Mouse (Mus musculus): ENCODE data around the gene Xpot. TPM values are rescaled to one million over a fixed set of nuclear protein-coding genes. Genes with fewer than 3 reads are reported as not detected.

Xpot gene
- polyA plus RNA-seq, 1 experiment from 2014 or later = 29.7 TPM

- H3K9me3 ChIP-seq (ENCODE audit: control insufficient read depth, low read length) = no peaks in the 10 kb centered on the region
- WGBS = under 1% methylated on average over 41 of the region's 41 CpGs
- peaks cover 14% of the 10 kb centered on the region for H3K4me1 ChIP-seq (ENCODE audit: control insufficient read depth, insufficient read depth, low read depth, low read length)
- H3K36me3 ChIP-seq (ENCODE audit: control insufficient read depth, insufficient read depth, low read length) = peaks cover 4% of the 10 kb centered on the region
- peak overlapping the region; percentile 94 for H3K27ac ChIP-seq (ENCODE audit: low read depth, low read length)
- H3K9ac ChIP-seq (ENCODE audit: low read depth, low read length) = peak overlapping the region; percentile 91
- H3K27me3 ChIP-seq (replicated peaks; ENCODE audit: control insufficient read depth, insufficient read depth, low read length) = no peaks in the 10 kb centered on the region
- peak overlapping the region; percentile 78 for H3K4me2 ChIP-seq (ENCODE audit: low read length)
- peak overlapping the region; percentile 68 for H3K4me3 ChIP-seq (ENCODE audit: low read length)
- no peak for ATAC-seq
Observed at GRCm38 (mm10) chr10:121625407-121626185, 536 bp downstream of the Xpot start.

GRCm38 (mm10) chr10:121625006-121625405 lies 1.1 kb downstream of the Xpot start:
- Histone ChIP-seq H3K27me3 (replicated peaks; ENCODE audit: control insufficient read depth, insufficient read depth, low read length) (no peaks in the 10 kb centered on the region), H3K4me1 (ENCODE audit: control insufficient read depth, insufficient read depth, low read depth, low read length) (peaks cover 14% of the 10 kb centered on the region), H3K9me3 (ENCODE audit: control insufficient read depth, low read length) (no peaks in the 10 kb centered on the region), H3K27ac (ENCODE audit: low read depth, low read length) (no peak overlapping the region), H3K36me3 (ENCODE audit: control insufficient read depth, insufficient read depth, low read length) (peaks cover 4% of the 10 kb centered on the region), H3K4me2 (ENCODE audit: low read length) (peak overlapping the region; percentile 78), H3K4me3 (ENCODE audit: low read length) (peak overlapping the region; percentile 68), H3K9ac (ENCODE audit: low read depth, low read length) (peak overlapping the region; percentile 91)
- WGBS = 20% methylated on average over 9 of the region's 9 CpGs
- ATAC-seq = no peak

GRCm38 (mm10) chr10:121623670-121624069 lies 2.5 kb downstream of the Xpot start:
- Histone ChIP-seq H3K36me3 (ENCODE audit: control insufficient read depth, insufficient read depth, low read length) (peaks cover 7% of the 10 kb centered on the region), H3K9ac (ENCODE audit: low read depth, low read length) (no peak overlapping the region)
- ATAC-seq = no peak

DNA sequence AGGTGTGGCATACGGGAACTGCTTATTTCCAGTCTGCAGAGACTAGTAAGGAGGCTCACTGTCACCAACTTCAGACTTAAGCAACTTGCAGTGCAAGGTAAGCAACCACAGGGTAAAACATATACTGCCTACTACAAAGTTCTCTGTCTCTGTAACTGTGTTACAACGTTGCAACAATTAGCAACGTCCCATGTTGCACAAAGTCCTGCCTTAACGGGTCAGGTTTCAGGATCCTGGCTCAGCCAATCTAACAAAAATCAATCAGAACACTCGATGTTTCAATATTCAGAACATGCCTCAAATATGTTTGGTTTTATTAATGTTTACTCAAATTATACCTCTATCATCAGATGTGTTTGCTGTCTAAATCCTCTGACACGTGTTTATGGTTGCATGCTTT lies 3.7 kb downstream of the Xpot start:
- no peaks in the 10 kb centered on the region for H3K27me3 ChIP-seq (replicated peaks; ENCODE audit: control insufficient read depth, insufficient read depth, low read length)
- no peak for ATAC-seq
- peaks cover 14% of the 10 kb centered on the region for H3K4me1 ChIP-seq (ENCODE audit: control insufficient read depth, insufficient read depth, low read depth, low read length)
- 94% methylated on average over 6 of the region's 6 CpGs for WGBS
- H3K4me2 ChIP-seq (ENCODE audit: low read length) = no peak overlapping the region
- H3K36me3 ChIP-seq (ENCODE audit: control insufficient read depth, insufficient read depth, low read length) = peaks cover 11% of the 10 kb centered on the region
- H3K9me3 ChIP-seq (ENCODE audit: control insufficient read depth, low read length) = no peaks in the 10 kb centered on the region
- H3K27ac ChIP-seq (ENCODE audit: low read depth, low read length) = no peak overlapping the region
- no peak overlapping the region for H3K4me3 ChIP-seq (ENCODE audit: low read length)
- no peak overlapping the region for H3K9ac ChIP-seq (ENCODE audit: low read depth, low read length)

More at GRCm38 (mm10) chr10:121623670-121624069, 2.5 kb downstream of the Xpot start:
- Histone ChIP-seq H3K27ac (ENCODE audit: low read depth, low read length) (no peak overlapping the region), H3K9me3 (ENCODE audit: control insufficient read depth, low read length) (no peaks in the 10 kb centered on the region), H3K27me3 (replicated peaks; ENCODE audit: control insufficient read depth, insufficient read depth, low read length) (no peaks in the 10 kb centered on the region), H3K4me2 (ENCODE audit: low read length) (no peak overlapping the region), H3K4me1 (ENCODE audit: control insufficient read depth, insufficient read depth, low read depth, low read length) (peaks cover 14% of the 10 kb centered on the region), H3K4me3 (ENCODE audit: low read length) (no peak overlapping the region)
- WGBS = 86% methylated on average over 7 of the region's 7 CpGs

DNA sequence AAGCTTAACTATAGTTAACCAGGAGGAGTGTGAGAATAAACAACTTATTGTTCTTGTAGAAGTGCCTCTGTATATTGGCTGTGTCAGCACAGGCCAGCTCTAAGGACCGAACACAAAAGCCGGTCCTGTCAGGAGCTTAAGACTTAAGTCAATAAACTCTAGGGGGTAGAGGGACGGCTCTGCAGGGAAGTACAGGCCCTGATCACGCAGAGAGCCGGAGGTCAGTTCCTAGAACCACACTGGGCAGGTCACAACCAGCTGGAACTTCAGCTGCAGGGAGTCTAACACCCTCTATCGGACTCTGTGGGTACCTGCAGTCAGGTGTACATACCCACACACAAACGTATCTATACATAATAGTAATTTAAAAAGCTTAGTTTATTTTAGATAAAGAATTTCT lies 10.2 kb downstream of the Xpot start:
- Histone ChIP-seq H3K27me3 (replicated peaks; ENCODE audit: control insufficient read depth, insufficient read depth, low read length) (no peaks in the 10 kb centered on the region), H3K4me1 (ENCODE audit: control insufficient read depth, insufficient read depth, low read depth, low read length) (no peaks in the 10 kb centered on the region), H3K4me2 (ENCODE audit: low read length) (no peak overlapping the region), H3K9me3 (ENCODE audit: control insufficient read depth, low read length) (no peaks in the 10 kb centered on the region), H3K27ac (ENCODE audit: low read depth, low read length) (no peak overlapping the region), H3K4me3 (ENCODE audit: low read length) (no peak overlapping the region), H3K36me3 (ENCODE audit: control insufficient read depth, insufficient read depth, low read length) (peaks cover 43% of the 10 kb centered on the region), H3K9ac (ENCODE audit: low read depth, low read length) (no peak overlapping the region)
- no peak for ATAC-seq
- WGBS = 53% methylated on average over 7 of the region's 7 CpGs

- Histone ChIP-seq H3K4me1 (ENCODE audit: control insufficient read depth, insufficient read depth, low read depth, low read length) (no peaks in the 10 kb centered on the region), H3K4me3 (ENCODE audit: low read length) (no peak overlapping the region), H3K36me3 (ENCODE audit: control insufficient read depth, insufficient read depth, low read length) (peaks cover 45% of the 10 kb centered on the region), H3K9me3 (ENCODE audit: control insufficient read depth, low read length) (no peaks in the 10 kb centered on the region), H3K9ac (ENCODE audit: low read depth, low read length) (no peak overlapping the region), H3K4me2 (ENCODE audit: low read length) (no peak overlapping the region), H3K27ac (ENCODE audit: low read depth, low read length) (no peak overlapping the region), H3K27me3 (replicated peaks; ENCODE audit: control insufficient read depth, insufficient read depth, low read length) (no peaks in the 10 kb centered on the region)
- 93% methylated on average over 13 of the region's 13 CpGs for WGBS
- ATAC-seq = no peak
Observed at GRCm38 (mm10) chr10:121615146-121615870, 10.8 kb downstream of the Xpot start.

DNA sequence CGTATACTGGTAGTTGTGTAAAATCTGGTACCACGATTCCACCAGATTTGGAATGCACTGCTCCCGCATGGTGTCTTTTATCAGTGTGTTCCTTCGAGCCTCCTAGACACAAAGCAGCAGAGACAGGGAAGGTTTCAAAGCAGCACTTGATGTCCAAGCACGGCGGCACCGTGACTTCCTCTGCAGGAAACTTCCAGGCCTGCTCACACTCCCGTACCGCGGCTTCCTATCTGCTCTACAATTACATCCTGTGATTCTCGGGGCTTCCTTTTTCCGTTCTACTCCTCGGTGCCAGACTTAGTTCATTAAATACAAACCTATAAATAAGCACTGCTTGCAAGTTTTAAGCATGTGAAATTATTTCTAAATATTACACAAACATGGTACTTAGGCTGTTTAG lies 12.6 kb downstream of the Xpot start:
- 91% methylated on average over 13 of the region's 13 CpGs for WGBS
- H3K9me3 ChIP-seq (ENCODE audit: control insufficient read depth, low read length) = no peaks in the 10 kb centered on the region

DNA sequence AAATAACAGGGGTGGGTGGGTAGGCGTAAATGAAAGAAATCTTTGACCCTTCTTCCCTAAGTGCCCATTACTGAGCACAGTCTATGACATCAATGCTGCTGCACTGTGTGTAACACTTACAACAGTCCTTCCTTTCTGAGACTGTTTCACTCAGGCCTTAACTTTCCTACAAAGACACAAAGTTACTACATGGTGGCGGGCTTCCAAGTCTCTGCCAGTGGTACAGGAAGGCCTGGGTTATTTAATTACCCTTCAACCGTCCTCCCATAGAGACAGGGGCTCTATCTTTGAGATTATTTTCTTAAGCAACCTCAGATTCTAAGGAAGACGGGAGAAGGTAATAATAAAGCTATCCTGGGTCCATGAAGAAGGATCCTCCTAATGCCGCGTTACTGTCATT lies 13.7 kb downstream of the Xpot start:
- Histone ChIP-seq H3K27me3 (replicated peaks; ENCODE audit: control insufficient read depth, insufficient read depth, low read length) (no peaks in the 10 kb centered on the region), H3K4me2 (ENCODE audit: low read length) (no peak overlapping the region), H3K36me3 (ENCODE audit: control insufficient read depth, insufficient read depth, low read length) (peaks cover 38% of the 10 kb centered on the region), H3K4me3 (ENCODE audit: low read length) (no peak overlapping the region), H3K9me3 (ENCODE audit: control insufficient read depth, low read length) (no peaks in the 10 kb centered on the region), H3K4me1 (ENCODE audit: control insufficient read depth, insufficient read depth, low read depth, low read length) (no peaks in the 10 kb centered on the region), H3K27ac (ENCODE audit: low read depth, low read length) (no peak overlapping the region), H3K9ac (ENCODE audit: low read depth, low read length) (no peak overlapping the region)
- ATAC-seq = no peak
- WGBS = 91% methylated on average over 6 of the region's 6 CpGs

More for the DNA sequence above, 12.6 kb downstream of the Xpot start:
- Histone ChIP-seq H3K4me2 (ENCODE audit: low read length) (no peak overlapping the region), H3K4me1 (ENCODE audit: control insufficient read depth, insufficient read depth, low read depth, low read length) (no peaks in the 10 kb centered on the region), H3K36me3 (ENCODE audit: control insufficient read depth, insufficient read depth, low read length) (peaks cover 42% of the 10 kb centered on the region), H3K9ac (ENCODE audit: low read depth, low read length) (no peak overlapping the region), H3K27me3 (replicated peaks; ENCODE audit: control insufficient read depth, insufficient read depth, low read length) (no peaks in the 10 kb centered on the region), H3K4me3 (ENCODE audit: low read length) (no peak overlapping the region), H3K27ac (ENCODE audit: low read depth, low read length) (no peak overlapping the region)
- ATAC-seq = no peak

DNA sequence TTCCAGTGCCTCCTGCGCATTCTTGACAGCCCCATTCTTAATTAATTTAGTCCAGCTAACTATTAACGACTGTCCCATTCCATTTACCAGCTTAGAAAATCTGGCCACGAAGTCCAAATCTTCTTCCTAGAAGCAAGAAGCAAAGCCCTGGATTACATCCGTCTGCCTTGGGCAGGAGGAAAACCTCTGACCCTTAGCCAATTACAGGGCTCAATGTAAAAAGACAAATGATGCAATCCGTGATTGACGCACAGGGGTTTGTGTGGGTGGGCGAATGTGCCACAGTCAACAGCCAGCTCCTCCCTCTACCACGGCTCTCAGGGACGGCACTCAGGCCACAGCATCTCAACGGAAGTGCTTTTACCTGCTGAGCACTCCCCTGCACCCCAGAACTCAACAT lies 14.5 kb downstream of the Xpot start:
- 72% methylated on average over 9 of the region's 10 CpGs for WGBS
- peaks cover 39% of the 10 kb centered on the region for H3K36me3 ChIP-seq (ENCODE audit: control insufficient read depth, insufficient read depth, low read length)
- H3K27me3 ChIP-seq (replicated peaks; ENCODE audit: control insufficient read depth, insufficient read depth, low read length) = no peaks in the 10 kb centered on the region
- H3K4me1 ChIP-seq (ENCODE audit: control insufficient read depth, insufficient read depth, low read depth, low read length) = no peaks in the 10 kb centered on the region
- ATAC-seq = no peak
- H3K27ac ChIP-seq (ENCODE audit: low read depth, low read length) = no peak overlapping the region
- no peaks in the 10 kb centered on the region for H3K9me3 ChIP-seq (ENCODE audit: control insufficient read depth, low read length)
- no peak overlapping the region for H3K4me3 ChIP-seq (ENCODE audit: low read length)
- H3K4me2 ChIP-seq (ENCODE audit: low read length) = no peak overlapping the region
- no peak overlapping the region for H3K9ac ChIP-seq (ENCODE audit: low read depth, low read length)

Measured in hindbrain, embryonic 16.5 days (tissue).